Mouse (Mus musculus): Measurements from ENCODE around the gene Smdt1. TPM values are rescaled to one million over a fixed set of nuclear protein-coding genes. Genes with fewer than 3 reads are reported as not detected.

The Smdt1 gene
- polyA plus RNA-seq, 1 experiment from 2014 or later, result 392 TPM

DNA sequence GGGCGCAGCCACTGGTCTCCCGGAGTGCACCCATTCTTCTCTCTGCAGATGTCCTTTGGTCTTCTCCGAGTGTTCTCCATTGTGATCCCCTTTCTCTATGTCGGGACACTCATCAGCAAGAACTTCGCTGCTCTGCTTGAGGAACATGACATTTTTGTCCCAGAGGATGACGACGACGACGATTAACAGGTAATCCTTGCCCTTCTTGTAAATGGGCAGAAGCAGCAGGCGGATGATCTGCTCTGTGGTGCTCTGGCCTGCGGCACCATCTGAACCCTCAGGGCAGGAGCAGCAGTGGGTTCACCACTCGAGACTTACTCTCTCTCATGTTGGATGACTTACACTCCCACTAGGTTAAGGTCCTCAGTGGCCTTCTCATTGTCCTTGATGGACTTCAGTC, 9.1 kb downstream of the Smdt1 start:
- 96% methylated on average over 12 of the region's 12 CpGs for WGBS
- H3K27me3 ChIP-seq (ENCODE audit: control insufficient read depth, insufficient read depth, low read length), result no peaks in the 10 kb centered on the region
- no peak overlapping the region for H3K4me3 ChIP-seq (ENCODE audit: low read depth, low read length)
- peaks cover 29% of the 10 kb centered on the region for H3K36me3 ChIP-seq (ENCODE audit: control insufficient read depth, insufficient read depth, low read length)
- H3K9me3 ChIP-seq (ENCODE audit: control insufficient read depth, low read length), result no peaks in the 10 kb centered on the region
- no peak overlapping the region for H3K4me2 ChIP-seq (ENCODE audit: low read depth, low read length)
- H3K27ac ChIP-seq (ENCODE audit: low read depth, low read length), result no peak overlapping the region
- ATAC-seq (ENCODE audit: low read depth), result no peak
- H3K9ac ChIP-seq (replicated peaks; ENCODE audit: low read depth, low read length), result no peak overlapping the region
- H3K4me1 ChIP-seq (ENCODE audit: control insufficient read depth, insufficient read depth, low read length), result peaks cover 15% of the 10 kb centered on the region

DNA sequence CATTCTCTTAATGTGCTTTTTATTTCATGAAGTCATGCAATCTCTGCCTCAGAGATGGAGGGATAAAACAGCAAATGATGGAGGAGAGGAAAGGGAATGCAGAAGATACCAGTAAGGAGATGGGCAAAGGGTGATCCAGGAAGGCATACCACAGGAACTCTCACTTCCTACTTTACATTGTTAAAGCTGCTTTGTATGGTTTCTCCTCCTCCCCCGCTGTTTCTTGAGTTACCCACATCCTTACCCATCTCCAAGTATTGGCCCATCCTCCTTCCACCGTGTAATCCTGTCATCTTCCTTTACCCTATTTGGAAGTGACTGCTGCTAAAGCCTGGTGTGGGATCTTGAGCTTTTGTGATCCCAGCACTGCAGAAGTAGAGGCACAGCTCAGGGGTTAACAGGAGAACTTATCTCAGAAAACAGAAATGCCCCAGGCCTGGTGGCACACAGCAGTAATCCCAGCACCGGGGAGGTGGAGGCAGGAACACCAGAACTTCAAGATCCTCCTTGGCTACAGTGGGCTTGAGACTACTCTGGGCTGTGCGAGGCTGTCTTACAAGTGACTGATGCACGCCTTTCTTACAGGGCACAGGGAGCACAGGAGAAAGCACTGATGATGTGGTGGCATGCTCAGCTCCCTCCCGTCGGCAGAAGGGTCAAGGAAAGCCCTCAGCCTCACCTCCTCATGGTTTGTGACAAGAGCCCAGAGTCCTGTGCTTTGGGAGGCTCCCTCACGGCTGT, 9.7 kb downstream of the Smdt1 start:
- ATAC-seq (ENCODE audit: low read depth), result no peak
- H3K4me3 ChIP-seq (ENCODE audit: low read depth, low read length), result no peak overlapping the region
- WGBS, result 91% methylated on average over 8 of the region's 8 CpGs
- no peaks in the 10 kb centered on the region for H3K27me3 ChIP-seq (ENCODE audit: control insufficient read depth, insufficient read depth, low read length)
- no peak overlapping the region for H3K27ac ChIP-seq (ENCODE audit: low read depth, low read length)
- no peak overlapping the region for H3K9ac ChIP-seq (replicated peaks; ENCODE audit: low read depth, low read length)
- H3K9me3 ChIP-seq (ENCODE audit: control insufficient read depth, low read length), result no peaks in the 10 kb centered on the region
- H3K4me2 ChIP-seq (ENCODE audit: low read depth, low read length), result no peak overlapping the region
- peaks cover 20% of the 10 kb centered on the region for H3K4me1 ChIP-seq (ENCODE audit: control insufficient read depth, insufficient read depth, low read length)
- peaks cover 29% of the 10 kb centered on the region for H3K36me3 ChIP-seq (ENCODE audit: control insufficient read depth, insufficient read depth, low read length)

GRCm38 (mm10) chr15:82348999-82349341, 10.2 kb downstream of the Smdt1 start:
- no peak overlapping the region for H3K4me3 ChIP-seq (ENCODE audit: low read depth, low read length)
- no peak overlapping the region for H3K27ac ChIP-seq (ENCODE audit: low read depth, low read length)
- ATAC-seq (ENCODE audit: low read depth), result no peak
- peaks cover 3% of the 10 kb centered on the region; the same call in 1 of the 2 replicates for H3K27me3 ChIP-seq (ENCODE audit: control insufficient read depth, insufficient read depth, low read length)
- H3K9ac ChIP-seq (replicated peaks; ENCODE audit: low read depth, low read length), result no peak overlapping the region
- H3K4me1 ChIP-seq (ENCODE audit: control insufficient read depth, insufficient read depth, low read length), result peaks cover 20% of the 10 kb centered on the region
- peaks cover 29% of the 10 kb centered on the region for H3K36me3 ChIP-seq (ENCODE audit: control insufficient read depth, insufficient read depth, low read length)
- 85% methylated on average over 2 of the region's 2 CpGs for WGBS
- no peak overlapping the region for H3K4me2 ChIP-seq (ENCODE audit: low read depth, low read length)
- H3K9me3 ChIP-seq (ENCODE audit: control insufficient read depth, low read length), result no peaks in the 10 kb centered on the region

DNA sequence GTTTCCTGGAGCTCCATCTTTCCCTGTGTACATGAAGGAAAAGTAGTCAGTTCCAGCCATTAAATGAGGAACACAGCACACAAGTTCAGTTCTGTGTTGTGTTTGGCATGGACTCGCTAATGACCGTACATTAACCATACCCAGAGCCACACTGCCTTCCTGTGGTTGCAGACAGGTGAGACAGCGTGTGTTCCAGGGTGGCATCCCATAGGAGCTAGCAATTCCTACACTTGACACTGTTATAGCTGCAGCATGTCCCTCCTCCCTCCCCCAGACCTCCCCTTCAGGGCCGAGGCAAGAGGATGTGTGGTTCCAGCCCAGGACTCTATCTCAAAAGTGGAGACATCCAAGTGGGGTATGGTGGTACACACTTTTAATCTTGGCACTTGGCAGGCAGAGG, 11.6 kb downstream of the Smdt1 start:
- Histone ChIP-seq H3K4me3 (ENCODE audit: low read depth, low read length) (no peak overlapping the region), H3K4me2 (ENCODE audit: low read depth, low read length) (no peak overlapping the region), H3K27me3 (ENCODE audit: control insufficient read depth, insufficient read depth, low read length) (peaks cover 3% of the 10 kb centered on the region; the same call in 1 of the 2 replicates), H3K36me3 (ENCODE audit: control insufficient read depth, insufficient read depth, low read length) (peaks cover 29% of the 10 kb centered on the region), H3K4me1 (ENCODE audit: control insufficient read depth, insufficient read depth, low read length) (peaks cover 25% of the 10 kb centered on the region), H3K27ac (ENCODE audit: low read depth, low read length) (no peak overlapping the region), H3K9ac (replicated peaks; ENCODE audit: low read depth, low read length) (no peak overlapping the region), H3K9me3 (ENCODE audit: control insufficient read depth, low read length) (no peaks in the 10 kb centered on the region)
- 92% methylated on average over 4 of the region's 4 CpGs for WGBS
- ATAC-seq (ENCODE audit: low read depth), result no peak

DNA sequence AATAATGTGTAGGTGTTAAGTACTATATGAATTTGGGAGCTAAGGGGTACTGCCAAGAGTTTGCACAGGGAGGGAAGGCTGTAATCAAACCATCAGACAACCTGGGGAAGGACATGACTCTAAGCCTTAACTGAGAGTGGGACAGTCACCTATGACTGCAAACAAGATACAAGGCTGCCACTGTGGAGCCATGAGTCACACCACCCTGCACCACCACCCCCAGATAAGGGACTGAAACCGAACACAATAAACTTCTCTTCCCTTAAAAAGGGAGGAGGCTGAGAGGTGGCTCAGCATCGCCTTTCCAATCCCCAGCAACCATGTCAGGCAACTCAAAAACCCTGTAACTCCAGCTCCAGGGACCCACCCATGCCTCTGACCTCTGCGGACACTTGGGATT, 12.7 kb downstream of the Smdt1 start:
- H3K4me1 ChIP-seq (ENCODE audit: control insufficient read depth, insufficient read depth, low read length), result peaks cover 25% of the 10 kb centered on the region
- H3K9me3 ChIP-seq (ENCODE audit: control insufficient read depth, low read length), result no peaks in the 10 kb centered on the region
- H3K36me3 ChIP-seq (ENCODE audit: control insufficient read depth, insufficient read depth, low read length), result peaks cover 29% of the 10 kb centered on the region
- peaks cover 3% of the 10 kb centered on the region; the same call in 1 of the 2 replicates for H3K27me3 ChIP-seq (ENCODE audit: control insufficient read depth, insufficient read depth, low read length)
- ATAC-seq (ENCODE audit: low read depth), result no peak
- no peak overlapping the region for H3K4me3 ChIP-seq (ENCODE audit: low read depth, low read length)
- H3K4me2 ChIP-seq (ENCODE audit: low read depth, low read length), result no peak overlapping the region
- H3K9ac ChIP-seq (replicated peaks; ENCODE audit: low read depth, low read length), result no peak overlapping the region
- WGBS, result 79% methylated on average over 3 of the region's 3 CpGs
- H3K27ac ChIP-seq (ENCODE audit: low read depth, low read length), result no peak overlapping the region

DNA sequence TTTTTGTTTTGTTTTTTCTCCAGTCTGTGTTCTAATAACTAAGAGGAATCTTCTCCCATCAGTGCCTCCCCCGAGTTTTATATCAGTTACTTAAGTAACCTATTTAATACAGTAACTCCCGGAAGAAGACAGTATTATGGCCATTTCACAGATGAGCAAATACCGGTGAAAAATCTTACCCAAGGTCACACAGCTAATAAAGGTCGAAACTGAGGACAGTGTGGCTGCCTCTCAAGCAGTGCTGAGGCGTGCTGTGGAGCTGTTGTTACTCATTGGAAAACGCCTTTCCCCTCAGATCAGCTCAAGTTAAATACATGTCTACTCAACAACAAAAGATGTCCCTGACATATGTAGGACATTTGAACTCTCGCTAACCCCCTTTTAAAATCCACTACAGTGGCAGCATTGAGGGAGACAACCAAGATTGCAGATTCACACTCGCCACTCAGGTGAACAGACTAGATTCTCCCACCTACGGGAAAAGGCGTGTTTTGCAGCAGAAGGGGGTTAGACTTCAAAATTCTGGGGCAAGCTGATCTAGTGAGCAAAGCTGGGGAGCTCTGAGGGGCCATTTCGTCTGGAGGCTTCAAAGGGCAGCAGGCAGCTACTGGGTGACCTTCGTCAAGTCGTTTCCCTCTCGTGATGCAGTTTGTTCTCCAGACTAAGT, 14.5 kb downstream of the Smdt1 start:
- H3K27ac ChIP-seq (ENCODE audit: low read depth, low read length), result peak overlapping the region; percentile 86; the same call in 1 of the 2 replicates
- ATAC-seq (ENCODE audit: low read depth), result no peak
- peaks cover 26% of the 10 kb centered on the region for H3K36me3 ChIP-seq (ENCODE audit: control insufficient read depth, insufficient read depth, low read length)
- WGBS, result 31% methylated on average over 14 of the region's 14 CpGs
- peaks cover 3% of the 10 kb centered on the region; the same call in 1 of the 2 replicates for H3K27me3 ChIP-seq (ENCODE audit: control insufficient read depth, insufficient read depth, low read length)
- H3K4me3 ChIP-seq (ENCODE audit: low read depth, low read length), result peak overlapping the region; percentile 97
- H3K9ac ChIP-seq (replicated peaks; ENCODE audit: low read depth, low read length), result peak overlapping the region; percentile 96
- H3K9me3 ChIP-seq (ENCODE audit: control insufficient read depth, low read length), result no peaks in the 10 kb centered on the region
- H3K4me2 ChIP-seq (ENCODE audit: low read depth, low read length), result peak overlapping the region; percentile 91
- peaks cover 12% of the 10 kb centered on the region for H3K4me1 ChIP-seq (ENCODE audit: control insufficient read depth, insufficient read depth, low read length)

DNA sequence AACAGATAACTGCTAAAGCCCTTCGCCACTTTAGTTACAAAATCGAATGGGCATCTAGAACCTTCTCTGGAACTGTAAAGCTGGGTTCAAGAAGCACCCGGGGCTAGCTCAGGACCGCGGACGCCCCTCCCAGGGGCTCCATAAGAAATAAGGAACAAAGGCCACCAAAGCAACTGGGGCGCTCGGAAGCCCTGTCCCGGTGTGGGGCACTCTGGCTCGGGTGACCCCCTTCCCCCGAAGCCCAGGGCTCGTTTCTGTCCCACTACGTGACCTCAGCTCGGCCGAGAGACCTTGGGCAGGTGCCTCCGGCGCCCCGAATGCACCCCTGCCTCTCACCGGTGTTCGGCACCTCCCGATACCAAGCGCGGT, 15.0 kb downstream of the Smdt1 start:
- peaks cover 12% of the 10 kb centered on the region for H3K4me1 ChIP-seq (ENCODE audit: control insufficient read depth, insufficient read depth, low read length)
- peak overlapping the region; percentile 86 for H3K27ac ChIP-seq (ENCODE audit: low read depth, low read length)
- H3K4me3 ChIP-seq (ENCODE audit: low read depth, low read length), result peak overlapping the region; percentile 97
- H3K36me3 ChIP-seq (ENCODE audit: control insufficient read depth, insufficient read depth, low read length), result peaks cover 21% of the 10 kb centered on the region
- WGBS, result under 1% methylated on average over 23 of the region's 23 CpGs
- peak overlapping the region; percentile 91 for H3K4me2 ChIP-seq (ENCODE audit: low read depth, low read length)
- peak overlapping the region; percentile 96 for H3K9ac ChIP-seq (replicated peaks; ENCODE audit: low read depth, low read length)
- H3K27me3 ChIP-seq (ENCODE audit: control insufficient read depth, insufficient read depth, low read length), result peaks cover 3% of the 10 kb centered on the region; the same call in 1 of the 2 replicates
- ATAC-seq (ENCODE audit: low read depth), result peak; percentile 55
- H3K9me3 ChIP-seq (ENCODE audit: control insufficient read depth, low read length), result no peaks in the 10 kb centered on the region

- peak within 1 kb of the TSS; percentile 86 for H3K27ac ChIP-seq (ENCODE audit: low read depth, low read length)
- peaks cover 12% of the 10 kb centered on the region for H3K4me1 ChIP-seq (ENCODE audit: control insufficient read depth, insufficient read depth, low read length)
- peaks cover 3% of the 10 kb centered on the region; the same call in 1 of the 2 replicates for H3K27me3 ChIP-seq (ENCODE audit: control insufficient read depth, insufficient read depth, low read length)
- H3K36me3 ChIP-seq (ENCODE audit: control insufficient read depth, insufficient read depth, low read length), result peaks cover 17% of the 10 kb centered on the region
- 2% methylated on average over 57 of the region's 57 CpGs for WGBS
- peak within 1 kb of the TSS; percentile 91 for H3K4me2 ChIP-seq (ENCODE audit: low read depth, low read length)
- no peaks in the 10 kb centered on the region for H3K9me3 ChIP-seq (ENCODE audit: control insufficient read depth, low read length)
- peak; percentile 99 for ATAC-seq (ENCODE audit: low read depth)
- peak within 1 kb of the TSS; percentile 97 for H3K4me3 ChIP-seq (ENCODE audit: low read depth, low read length)
- peak within 1 kb of the TSS; percentile 96 for H3K9ac ChIP-seq (replicated peaks; ENCODE audit: low read depth, low read length)
These were observed 15.6 kb downstream of the Smdt1 start, which contains the start of gene Ndufa6 for GRCm38 (mm10) chr15:82354126-82354945. Gene Ndufa6, minus strand, starts transcription at chr15:82354322.

Data from neural tube, embryonic 14.5 days (tissue).